Mouse (Mus musculus): Measurements from ENCODE around the gene Asgr2.
"Not testable (repeated sequence)": the region's sequence is repeated elsewhere in the genome, so short reads cannot be mapped to it uniquely, and the experiment has no call there.

Gene Asgr2

GRCm38 (mm10) chr11:70080803-70081590 is 11.4 kb upstream of the Asgr2 start:
- no peak for DNase-seq (ENCODE audit: low read depth in 1 of 2, low spot score in 2 of 2)

GRCm38 (mm10) chr11:70084563-70084962 is 7.9 kb upstream of the Asgr2 start:
- peak; percentile 50 to 61 for DNase-seq (ENCODE audit: low read depth in 1 of 2, low spot score in 2 of 2)

GRCm38 (mm10) chr11:70097396-70097795 is 5.0 kb downstream of the Asgr2 start:
- no peak for DNase-seq (ENCODE audit: low read depth in 1 of 2, low spot score in 2 of 2)

- DNase-seq (ENCODE audit: low read depth in 1 of 2, low spot score in 2 of 2), result no peak
These were observed 6.7 kb downstream of the Asgr2 start for GRCm38 (mm10) chr11:70099102-70099501.

- DNase-seq (ENCODE audit: low read depth in 1 of 2, low spot score in 2 of 2), result no peak
These were observed 7.4 kb downstream of the Asgr2 start for GRCm38 (mm10) chr11:70099809-70100208.

- no peak for DNase-seq (ENCODE audit: low read depth in 1 of 2, low spot score in 2 of 2)
These were observed 11.4 kb downstream of the Asgr2 start for GRCm38 (mm10) chr11:70103701-70104315.

GRCm38 (mm10) chr11:70107085-70107484 is 14.6 kb downstream of the Asgr2 start:
- DNase-seq (ENCODE audit: low read depth in 1 of 2, low spot score in 2 of 2), result no peak

- peak; percentile 16 for DNase-seq (ENCODE audit: low read depth in 1 of 2, low spot score in 2 of 2)
These were observed 17.7 kb downstream of the Asgr2 start for GRCm38 (mm10) chr11:70110146-70110545.

- DNase-seq (ENCODE audit: low read depth in 1 of 2, low spot score in 2 of 2), result no peak
These were observed 22.1 kb downstream of the Asgr2 start for GRCm38 (mm10) chr11:70114562-70114961.

- no peak for DNase-seq (ENCODE audit: low read depth in 1 of 2, low spot score in 2 of 2)
These were observed 23.5 kb downstream of the Asgr2 start for GRCm38 (mm10) chr11:70115901-70116300.

- DNase-seq (ENCODE audit: low read depth in 1 of 2, low spot score in 2 of 2), result no peak
These were observed 37.5 kb downstream of the Asgr2 start, which contains the start of gene Mgl2 for GRCm38 (mm10) chr11:70129926-70130379. TSS of gene Mgl2 (plus strand) at chr11:70130329.

GRCm38 (mm10) chr11:70135001-70135400 is 42.6 kb downstream of the Asgr2 start:
- DNase-seq (ENCODE audit: low read depth in 1 of 2, low spot score in 2 of 2), result not testable (repeated sequence)

GRCm38 (mm10) chr11:70135925-70136324 is 43.5 kb downstream of the Asgr2 start:
- not testable (repeated sequence) for DNase-seq (ENCODE audit: low read depth in 1 of 2, low spot score in 2 of 2)

GRCm38 (mm10) chr11:70139171-70139570 is 46.7 kb downstream of the Asgr2 start:
- no peak for DNase-seq (ENCODE audit: low read depth in 1 of 2, low spot score in 2 of 2)

GRCm38 (mm10) chr11:70151072-70151471 is 58.6 kb downstream of the Asgr2 start:
- no peak for DNase-seq (ENCODE audit: low read depth in 1 of 2, low spot score in 2 of 2)
